Mouse (Mus musculus) gastrocnemius, postnatal 14 days (tissue): ENCODE results near the gene Cyp27b1. TPM values are rescaled to one million over a fixed set of nuclear protein-coding genes. Genes with fewer than 3 reads are reported as not detected.

Experiments used
- DNase-seq: peaks from one replicate; pipeline ENCODE4 v3.0.0; 2021; ENCODE audit warnings: mixed read lengths
- intact Hi-C: fragments of 180-260 bp; cut with DNase I; formaldehyde crosslinking; loops from one replicate; pipeline ENCODE4 v1.15.1; 2025; ENCODE audit warnings: low total_unique reads
- long read RNA-seq, 2 experiments: library from polyadenylated mRNA; stranded (forward); transcript quantifications; one replicate each; pipeline ENCODE4 v2.0.0; 2021
- total RNA-seq, 2 experiments: library from RNA; stranded (reverse); gene quantifications; 2 replicates each; pipeline ENCODE4 v1.2.3; 2021

Cyp27b1 gene
- under 1 TPM; 0.10 to 0.16 TPM for total RNA-seq
- long read RNA-seq, experiment 1, result 0 reads
- long read RNA-seq, experiment 2, result 0 reads

- intact Hi-C loops, result no loop called here
These were observed at the start of gene Cyp27b1 for GRCm38 (mm10) chr10:127047954-127048353. Cyp27b1 (plus strand) TSS chr10:127048250.

DNA sequence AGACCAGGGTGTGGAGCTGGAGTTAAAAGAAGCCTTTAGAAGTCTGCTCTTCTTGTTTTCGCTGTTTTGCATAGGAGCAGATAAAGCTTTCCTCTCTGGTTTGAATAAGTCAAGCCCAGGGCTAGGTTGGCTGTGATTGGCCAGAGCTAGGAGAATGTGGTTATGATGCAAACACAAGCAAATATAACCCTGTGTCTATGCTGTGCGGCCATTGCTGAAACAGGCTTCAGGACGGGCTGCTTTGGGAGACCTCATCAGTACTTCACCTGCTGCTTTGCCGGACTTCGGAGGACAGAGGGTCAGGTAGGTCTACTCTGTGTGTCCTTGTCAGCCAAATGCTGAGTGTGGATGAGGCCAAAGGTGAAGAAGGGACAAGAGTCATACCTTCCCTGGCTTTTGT is 47.5 kb upstream of the Cyp27b1 start, which contains the start of gene Avil:
TSS of gene Avil (plus strand) at position 181 of the 400 bp plus-strand sequence.
- DNase-seq, result no peak
- intact Hi-C loops, result no loop called here

More at GRCm38 (mm10) chr10:127047954-127048353, at the start of gene Cyp27b1:
- no peak for DNase-seq

DNA sequence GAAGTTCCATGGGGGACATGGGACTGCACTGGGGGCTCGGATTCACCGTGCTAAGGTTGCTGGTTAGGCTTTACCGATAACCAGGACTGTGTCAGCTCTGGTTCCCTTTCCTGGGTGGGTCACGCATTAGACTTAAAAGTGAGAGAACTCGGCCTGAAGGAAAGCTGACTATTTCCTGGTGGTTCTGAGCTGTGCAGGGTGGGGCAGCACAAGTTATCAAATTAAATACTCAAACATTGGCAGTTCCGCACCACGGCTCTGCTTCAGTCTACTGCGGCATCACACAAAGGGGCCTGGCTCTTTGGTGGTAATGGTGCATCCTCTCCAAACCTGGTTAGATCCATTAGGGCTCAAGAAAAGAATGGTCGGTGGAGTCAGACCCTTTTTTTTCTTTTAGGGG is 46.8 kb upstream of the Cyp27b1 start:
- intact Hi-C loops, result no loop called here
- DNase-seq, result no peak

- no peak for DNase-seq
- intact Hi-C loops, result no loop called here
These were observed 46.0 kb upstream of the Cyp27b1 start for GRCm38 (mm10) chr10:127002056-127002455.

DNA sequence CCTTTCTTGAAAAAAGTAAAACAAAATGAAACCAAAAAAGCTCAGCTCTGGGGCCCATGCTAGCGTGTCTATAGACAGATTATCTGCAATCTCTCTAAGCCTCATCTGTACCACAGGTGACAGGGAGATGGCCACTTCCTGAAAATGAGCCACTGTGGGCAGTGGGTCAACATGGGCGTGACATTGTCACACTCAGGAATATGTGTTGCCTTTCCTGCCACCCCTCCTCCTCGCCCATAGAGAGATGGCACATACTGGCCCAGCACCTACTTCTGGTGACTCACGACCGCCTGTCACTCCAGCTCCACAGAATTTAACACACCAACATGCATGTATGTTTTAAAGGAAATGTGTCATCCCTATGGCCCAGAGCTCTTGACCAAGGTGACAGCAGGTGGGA is 45.3 kb upstream of the Cyp27b1 start:
- DNase-seq, result no peak
- intact Hi-C loops, result no loop called here

DNA sequence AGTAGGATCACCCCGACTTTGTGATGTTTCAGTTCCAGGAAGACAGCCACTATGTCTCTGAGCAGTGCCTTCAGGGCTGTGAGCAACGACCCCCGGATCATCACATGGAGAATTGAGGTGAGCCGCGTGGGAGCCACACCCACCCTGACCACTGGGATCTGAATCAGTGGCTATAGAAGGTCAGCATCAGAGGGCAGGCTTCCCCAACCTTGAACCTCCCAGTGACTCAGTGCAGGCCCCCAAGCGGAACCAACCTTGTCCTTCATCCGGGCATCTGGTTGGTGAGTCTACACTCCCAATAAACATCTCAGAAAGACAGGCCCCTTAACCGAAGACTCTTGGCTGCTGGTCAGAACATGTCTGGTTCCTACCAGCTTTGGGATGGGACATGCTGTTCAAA is 44.7 kb upstream of the Cyp27b1 start:
- DNase-seq, result no peak
- intact Hi-C loops, result no loop called here

- no peak for DNase-seq
- intact Hi-C loops, result no loop called here
These were observed 44.2 kb upstream of the Cyp27b1 start for GRCm38 (mm10) chr10:127003806-127004205.

DNA sequence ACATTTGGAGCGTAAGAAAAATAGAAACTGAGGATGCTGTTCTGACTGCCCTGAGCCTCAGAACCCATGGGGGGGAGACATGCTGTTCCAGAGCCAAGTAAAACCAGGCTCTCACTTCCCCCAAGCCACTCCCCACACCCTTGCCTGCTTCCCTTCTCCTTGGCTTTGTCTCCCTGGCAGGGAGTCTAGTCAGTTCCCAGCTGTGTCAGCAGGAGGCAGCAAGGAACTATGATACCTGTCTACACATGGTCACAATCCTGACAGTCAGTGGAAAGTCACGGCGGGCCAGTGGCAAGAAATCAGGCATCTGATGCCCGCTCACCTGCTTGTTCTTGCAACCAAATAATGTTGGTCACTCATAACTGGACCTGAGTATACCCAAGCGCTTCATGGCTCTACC is 31.6 kb upstream of the Cyp27b1 start:
- no peak for DNase-seq
- intact Hi-C loops, result no loop called here

GRCm38 (mm10) chr10:127017071-127017470 is 31.0 kb upstream of the Cyp27b1 start:
- no peak for DNase-seq
- intact Hi-C loops, result no loop called here

- intact Hi-C loops, result no loop called here
- no peak for DNase-seq
These were observed 29.6 kb upstream of the Cyp27b1 start for GRCm38 (mm10) chr10:127018422-127018821.

- peak; percentile 94 for DNase-seq
- intact Hi-C loops, result no loop called here
These were observed 17.4 kb upstream of the Cyp27b1 start, which contains the start of gene Tsfm for GRCm38 (mm10) chr10:127030336-127031296. Tsfm (minus strand) TSS chr10:127030840.

- intact Hi-C loops, result loop anchor here (2.0 kb wide), 1 partner anchor 117 kb away; no protein-coding TSS in a partner anchor
These were observed 14.7 kb upstream of the Cyp27b1 start for GRCm38 (mm10) chr10:127033301-127033741.

DNA sequence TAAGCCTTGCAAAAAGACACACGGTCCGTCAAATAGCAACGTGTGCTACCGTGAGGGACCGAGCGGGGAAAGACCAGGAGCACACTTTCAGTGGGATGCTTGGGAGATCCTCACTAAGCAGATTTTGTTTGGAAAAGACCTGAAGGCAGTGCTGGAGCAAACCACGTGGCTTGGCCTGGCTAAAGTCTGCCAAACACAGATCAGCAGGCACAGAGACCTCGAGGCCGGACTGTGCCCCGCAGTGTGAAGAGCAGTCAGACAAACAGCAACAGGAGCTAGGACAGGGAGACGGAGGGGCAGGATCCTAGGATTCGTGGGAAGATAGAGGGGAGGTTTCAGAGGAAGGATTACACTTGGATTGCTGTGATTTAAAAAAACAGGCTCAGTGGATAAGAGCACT is 11.8 kb upstream of the Cyp27b1 start:
- DNase-seq, result no peak
- intact Hi-C loops, result no loop called here

More at GRCm38 (mm10) chr10:127033301-127033741, 14.7 kb upstream of the Cyp27b1 start:
- no peak for DNase-seq

DNA sequence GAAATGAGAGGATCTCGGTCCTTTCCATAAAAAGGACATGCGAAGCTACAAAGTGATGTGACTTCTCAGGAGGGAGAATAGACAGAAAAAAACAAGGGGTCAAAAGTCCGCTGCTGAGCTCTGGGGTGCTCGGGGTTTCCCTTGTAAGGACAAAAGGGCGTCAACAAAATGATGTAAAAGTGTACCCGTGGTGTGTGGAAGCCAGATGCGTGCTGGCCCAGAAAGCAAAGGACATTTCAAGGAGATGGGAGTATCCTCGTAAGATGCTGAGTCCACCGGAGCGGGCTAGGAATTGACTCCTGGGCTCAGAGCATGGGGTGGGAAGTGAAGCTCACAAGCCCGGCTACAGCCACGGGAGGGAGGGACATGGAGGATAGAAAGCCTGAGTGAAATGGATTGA is 10.4 kb upstream of the Cyp27b1 start:
- no peak for DNase-seq
- intact Hi-C loops, result no loop called here

DNA sequence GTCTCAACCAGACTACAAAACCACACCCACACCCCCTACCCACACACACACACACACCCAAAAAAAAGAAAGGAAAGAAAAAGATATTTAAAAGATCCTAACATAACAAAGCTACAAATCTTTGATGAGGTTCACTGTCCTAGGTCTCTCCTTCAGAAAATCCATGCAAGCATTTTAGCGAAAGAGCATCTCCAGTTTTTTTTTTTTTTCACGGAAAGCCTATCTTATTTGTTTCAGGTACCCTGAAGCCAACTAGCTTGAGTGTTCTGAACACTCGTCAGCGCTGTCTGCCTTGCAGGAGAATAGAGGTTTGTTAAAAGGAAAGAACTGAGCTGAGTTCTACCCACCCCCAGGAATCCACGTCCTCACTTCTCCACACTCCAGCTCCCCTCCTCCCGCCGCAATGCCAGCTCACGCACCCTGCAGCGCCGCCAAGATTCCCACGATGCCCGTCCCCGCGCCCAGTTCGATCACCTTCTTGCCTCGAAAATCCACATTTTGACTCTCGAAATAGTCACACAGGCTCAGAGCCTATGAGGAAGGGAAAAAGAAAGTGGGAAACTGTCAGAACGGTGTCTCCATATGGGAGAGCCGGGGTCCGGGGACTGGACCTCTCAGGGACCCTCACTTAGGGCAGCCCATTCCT is 7.4 kb upstream of the Cyp27b1 start:
- no peak for DNase-seq
- intact Hi-C loops, result no loop called here

- intact Hi-C loops, result no loop called here
- DNase-seq, result peak; percentile 38
These were observed 6.7 kb upstream of the Cyp27b1 start, which contains the start of the genes Mettl1 and Eef1akmt3 for GRCm38 (mm10) chr10:127041274-127041766. Mettl1 (plus strand) TSS chr10:127041414. Eef1akmt3 (minus strand) TSS chr10:127041513.

- intact Hi-C loops, result no loop called here
- DNase-seq, result peak; percentile 87
These were observed 6.2 kb upstream of the Cyp27b1 start for GRCm38 (mm10) chr10:127041774-127042338.

GRCm38 (mm10) chr10:127042468-127043115 is 5.5 kb upstream of the Cyp27b1 start:
- intact Hi-C loops, result no loop called here
- DNase-seq, result no peak

DNA sequence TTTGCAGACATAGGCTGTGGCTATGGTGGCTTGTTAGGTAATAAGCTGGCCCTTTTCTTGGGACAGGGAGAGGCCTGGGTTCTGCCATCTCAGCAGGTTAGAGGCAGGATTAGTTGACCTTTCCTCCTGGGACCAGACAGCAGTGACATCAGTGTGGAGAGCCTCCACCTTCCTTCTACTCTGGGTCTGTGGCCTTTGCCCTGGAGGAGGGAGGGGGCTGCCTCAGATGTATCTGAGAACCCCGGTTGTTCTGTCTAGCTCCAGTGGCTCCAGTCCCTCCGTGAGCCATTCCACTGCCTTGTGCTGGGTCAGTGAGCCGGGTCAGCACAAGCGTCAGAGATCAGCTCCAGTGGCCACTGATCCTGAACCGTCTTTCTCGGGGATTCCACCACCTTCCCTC is 4.9 kb upstream of the Cyp27b1 start:
- intact Hi-C loops, result no loop called here
- DNase-seq, result no peak
